Mouse (Mus musculus) retina, adult 2 months (tissue): Measurements from ENCODE around the gene Ranbp3l.
"Not testable (repeated sequence)": the region's sequence is repeated elsewhere in the genome, so short reads cannot be mapped to it uniquely, and the experiment has no call there.

Experiments used
- DNase-seq: peaks from one replicate; pipeline ENCODE4 v3.0.0-alpha.2; 2012; ENCODE audit warnings: low read depth, low spot score

Gene Ranbp3l

GRCm38 (mm10) chr15:8967573-8968228 is at the start of gene Ranbp3l:
Gene Ranbp3l, plus strand, starts transcription at chr15:8967949.
- no peak for DNase-seq

GRCm38 (mm10) chr15:8930061-8930460 is 37.7 kb upstream of the Ranbp3l start:
- DNase-seq = no peak

GRCm38 (mm10) chr15:8936911-8937310 is 30.8 kb upstream of the Ranbp3l start:
- no peak for DNase-seq

GRCm38 (mm10) chr15:8940861-8941260 is 26.9 kb upstream of the Ranbp3l start:
- no peak for DNase-seq

GRCm38 (mm10) chr15:8950856-8951255 is 16.9 kb upstream of the Ranbp3l start:
- no peak for DNase-seq

- DNase-seq = no peak
Measured at GRCm38 (mm10) chr15:8963323-8963722, 4.4 kb upstream of the Ranbp3l start.

- no peak for DNase-seq
Measured at GRCm38 (mm10) chr15:8968229-8968595, 463 bp downstream of the Ranbp3l start.

- no peak for DNase-seq
Measured at GRCm38 (mm10) chr15:8969061-8969635, 1.4 kb downstream of the Ranbp3l start.

GRCm38 (mm10) chr15:8991211-8991610 is 23.5 kb downstream of the Ranbp3l start:
- DNase-seq = no peak

- no peak for DNase-seq
Measured at GRCm38 (mm10) chr15:8991859-8992838, 24.4 kb downstream of the Ranbp3l start.

GRCm38 (mm10) chr15:8994608-8995277 is 27.0 kb downstream of the Ranbp3l start:
- DNase-seq = no peak

GRCm38 (mm10) chr15:8995490-8995889 is 27.7 kb downstream of the Ranbp3l start:
- no peak for DNase-seq

- DNase-seq = no peak
Measured at GRCm38 (mm10) chr15:9002762-9003161, 35.0 kb downstream of the Ranbp3l start.

- DNase-seq = no peak
Measured at GRCm38 (mm10) chr15:9009196-9009595, 41.4 kb downstream of the Ranbp3l start.

GRCm38 (mm10) chr15:9014541-9014940 is 46.8 kb downstream of the Ranbp3l start:
- no peak for DNase-seq

- DNase-seq = not testable (repeated sequence)
Measured at GRCm38 (mm10) chr15:9015496-9015895, 47.7 kb downstream of the Ranbp3l start.

- no peak for DNase-seq
Measured at GRCm38 (mm10) chr15:9055704-9056103, 88.0 kb downstream of the Ranbp3l start.

GRCm38 (mm10) chr15:9059856-9060255 is 92.1 kb downstream of the Ranbp3l start:
- no peak for DNase-seq

GRCm38 (mm10) chr15:9061150-9061882 is 93.6 kb downstream of the Ranbp3l start:
- no peak for DNase-seq

- DNase-seq = no peak
Measured at GRCm38 (mm10) chr15:9068881-9069280, 101.1 kb downstream of the Ranbp3l start.

- no peak for DNase-seq
Measured at GRCm38 (mm10) chr15:9070353-9070752, 102.6 kb downstream of the Ranbp3l start.
